Comparison of ENCODE assay signal across 9 mouse cellular contexts in genomic region chr4:98702201-98702894, GRCm38 (mm10). TPM values are rescaled to one million over a fixed set of nuclear protein-coding genes. Genes with fewer than 3 reads are reported as not detected.
DNase-seq lines count a peak whose midpoint lies in the region; ATAC-seq and TF ChIP-seq lines count a peak whose summit lies in the region.
"Had no signal": no experiment of that assay in that cellular context is flagged by ENCODE, and none has a peak within 500 bp of the region (broad histone marks: within the 10 kb centered on the region; RNA-seq: fewer than 3 reads in every experiment).

No protein-coding gene starts in this region.

- 23% methylated on average over 12 of the region's 12 CpGs for WGBS in forebrain, postnatal 0 days
- 34% methylated on average over 12 of the region's 12 CpGs for WGBS in hindbrain, embryonic 11.5 days

- no peak overlapping the region for H3K9ac ChIP-seq in forebrain, postnatal 0 days
- no peak overlapping the region for H3K9ac ChIP-seq in hindbrain, embryonic 11.5 days (ENCODE audit: low read depth, low read length)
- H3K9ac ChIP-seq: liver, embryonic 15.5 days had no signal

- no peak overlapping the region for H3K4me3 ChIP-seq in forebrain, postnatal 0 days (ENCODE audit: low read depth, low read length)
- H3K4me3 ChIP-seq in hindbrain, embryonic 11.5 days (ENCODE audit: low read depth, low read length), result no peak overlapping the region
- H3K4me3 ChIP-seq: liver, embryonic 15.5 days had no signal

- no peaks in the 10 kb centered on the region for H3K9me3 ChIP-seq in forebrain, postnatal 0 days (ENCODE audit: low read length)
- no peaks in the 10 kb centered on the region for H3K9me3 ChIP-seq in hindbrain, embryonic 11.5 days (ENCODE audit: control insufficient read depth, low read length)
- H3K9me3 ChIP-seq: liver, embryonic 15.5 days had no signal

- CTCF ChIA-PET in Patski (lab: Charles Lee), result interaction anchor here (0.6 to 2.4 kb wide), 13 partner anchors 11 to 258 kb away, joined by 3 to 13 read pairs (median 3); no protein-coding TSS in a partner anchor

- H3K4me1 ChIP-seq in forebrain, postnatal 0 days (ENCODE audit: insufficient read depth), result no peaks in the 10 kb centered on the region
- no peaks in the 10 kb centered on the region for H3K4me1 ChIP-seq in hindbrain, embryonic 11.5 days (replicated peaks; ENCODE audit: control insufficient read depth, insufficient read depth, low read length)
- H3K4me1 ChIP-seq: liver, embryonic 15.5 days had no signal

- no peaks in the 10 kb centered on the region for H3K36me3 ChIP-seq in forebrain, postnatal 0 days (ENCODE audit: insufficient read depth)
- H3K36me3 ChIP-seq in hindbrain, embryonic 11.5 days (ENCODE audit: control insufficient read depth, insufficient read depth, low read length), result no peaks in the 10 kb centered on the region
- H3K36me3 ChIP-seq: liver, embryonic 15.5 days had no signal

- no peak for ATAC-seq in Patski
- ATAC-seq in forebrain, postnatal 0 days, result peak; percentile 80
- peak; percentile 64; the same call in 1 of the 2 replicates for ATAC-seq in hindbrain, embryonic 11.5 days (ENCODE audit: low FRiP score)

- DNase-seq in Patski (ENCODE audit: low read depth, low spot score), result no peak
- peak; percentile 80 to 85 for DNase-seq in cerebellum, adult 18-20 months
- peak; percentile 89 for DNase-seq in forebrain, postnatal 0 days
- DNase-seq in hindbrain, embryonic 11.5 days (ENCODE audit: low spot score), result peak; percentile 87
- DNase-seq in layer of hippocampus, adult 9-10 months (ENCODE audit: low spot score), result peak; percentile 57
- peak; percentile 81 for DNase-seq in lung, postnatal 14 days
- peak; percentile 85 to 87 for DNase-seq in right cerebral cortex, adult 2 months (ENCODE audit: low spot score in 2 of 2)
- no peak for DNase-seq in c-Kit-positive CD71-positive TER-119-positive erythroid progenitor cells, embryonic 14.5 days (ENCODE audit: low spot score)

- H3K4me2 ChIP-seq in forebrain, postnatal 0 days (ENCODE audit: low read depth), result peak overlapping the region; percentile 23
- H3K4me2 ChIP-seq in hindbrain, embryonic 11.5 days (replicated peaks; ENCODE audit: low read depth, low read length), result no peak overlapping the region
- H3K4me2 ChIP-seq: liver, embryonic 15.5 days had no signal

- POLR2A ChIA-PET in Patski (lab: Charles Lee), result interaction anchor here (1.2 to 1.4 kb wide), 2 partner anchors 157 to 191 kb away, joined by 3 to 5 read pairs; no protein-coding TSS in a partner anchor

- peak; percentile 57 for TF ChIP-seq CTCF in Patski (IDR thresholded peaks at IDR 0.05)
- peak; percentile 94 for TF ChIP-seq CTCF in forebrain, postnatal 0 days (IDR thresholded peaks at IDR 0.05; ENCODE audit: low read depth)

- in situ Hi-C loops in Patski (cut with MboI; ENCODE audit: low pct_unique_long_range_greater_than_20kb), result loop anchor here (5.0 to 10.0 kb wide), 2 partner anchors 210 to 338 kb away; no protein-coding TSS in a partner anchor

- no peak overlapping the region for H3K27ac ChIP-seq in forebrain, postnatal 0 days (ENCODE audit: low read depth, low read length)
- no peak overlapping the region for H3K27ac ChIP-seq in hindbrain, embryonic 11.5 days (ENCODE audit: low read depth, low read length)
- H3K27ac ChIP-seq: liver, embryonic 15.5 days had no signal

- no peaks in the 10 kb centered on the region for H3K27me3 ChIP-seq in Patski
- H3K27me3 ChIP-seq in forebrain, postnatal 0 days (ENCODE audit: insufficient read depth, low read length), result no peaks in the 10 kb centered on the region
- H3K27me3 ChIP-seq in hindbrain, embryonic 11.5 days (ENCODE audit: control insufficient read depth, insufficient read depth, low read length), result no peaks in the 10 kb centered on the region
- H3K27me3 ChIP-seq: liver, embryonic 15.5 days had no signal

RNA-seq across cellular contexts. Expression of gene L1td1, which starts 24.2 kb away (rescaled TPM):
- not detected for polyA plus RNA-seq in Patski (2021)
- total RNA-seq in forebrain, postnatal 0 days (2014; rRNA removed), result not detected in 2 replicates
- 0.05 TPM in 1 of 2 replicates, not detected in the other for polyA plus RNA-seq in forebrain, postnatal 0 days (2015; fragmentation: Nextera tagmentation; extraction: Ambion mirVana)
- polyA plus RNA-seq in hindbrain, embryonic 11.5 days (2014; fragmentation: Nextera tagmentation; extraction: Ambion mirVana), result 0.68 TPM in 1 of 2 replicates, not detected in the other
- polyA plus RNA-seq: liver, embryonic 15.5 days had no signal

Comparison
In these comparisons a context has a peak if more than half of its experiments do, and no peak if none do; other contexts are left out.
1. DNase-seq: peak in cerebellum, adult 18-20 months (2 of 2), forebrain, postnatal 0 days (single experiment), hindbrain, embryonic 11.5 days (single experiment), layer of hippocampus, adult 9-10 months (single experiment), lung, postnatal 14 days (single experiment) and right cerebral cortex, adult 2 months (2 of 2); none in Patski (single experiment) and c-Kit-positive CD71-positive TER-119-positive erythroid progenitor cells, embryonic 14.5 days (single experiment).